Mouse (Mus musculus) kidney, adult 2 months (tissue): ENCODE data around the gene Proser3. TPM values are rescaled to one million over a fixed set of nuclear protein-coding genes. Genes with fewer than 3 reads are reported as not detected.

Experiments used
- DNase-seq: peaks from one replicate; pipeline ENCODE4 v3.0.0; 2021
- H3K27ac ChIP-seq: fragments of 200-500 bp; 2 replicates; pipeline ENCODE4 v1.5.1; 2012; ENCODE audit warnings: low read depth, low read length, control low read depth, inconsistent platforms; ENCODE audit not compliant: insufficient read depth
- H3K27me3 ChIP-seq: fragments of 200-500 bp; replicated peaks from 2 replicates; pipeline ENCODE4 v1.6.1; 2012; ENCODE audit warnings: mild to moderate bottlenecking, moderate library complexity, low read length, inconsistent platforms; ENCODE audit not compliant: control insufficient read depth, insufficient read depth
- H3K36me3 ChIP-seq: fragments of 200-500 bp; 2 replicates; pipeline ENCODE4 v1.6.1; 2012; ENCODE audit warnings: mild to moderate bottlenecking, moderate library complexity, low read length, inconsistent platforms; ENCODE audit not compliant: control insufficient read depth, insufficient read depth
- H3K4me1 ChIP-seq: fragments of 200-500 bp; 2 replicates; pipeline ENCODE4 v1.6.1; 2011; ENCODE audit warnings: low read length; ENCODE audit not compliant: control insufficient read depth, insufficient read depth
- H3K4me3 ChIP-seq: fragments of 200-500 bp; 2 replicates; pipeline ENCODE4 v1.5.1; 2011; ENCODE audit warnings: mild to moderate bottlenecking, low read depth, low read length, control low read depth; ENCODE audit not compliant: insufficient read depth
- CTCF ChIP-seq: fragments of 200-500 bp; conservative IDR thresholded peaks from 2 replicates; pipeline ENCODE4 v1.5.1; 2011; ENCODE audit warnings: low read depth, mild to moderate bottlenecking, control low read depth, low read length, moderate library complexity, mixed read lengths; ENCODE audit not compliant: insufficient read depth, insufficient read length
- POLR2A ChIP-seq: fragments of 200-500 bp; IDR thresholded peaks from one replicate; pipeline ENCODE4 v1.6.1; 2011; ENCODE audit warnings: low read depth, low read length, control low read depth
- WGBS: fragments of 180-500 bp; shearing (Covaris S2); methylation state at CpG from one replicate; pipeline ENCODE4 v1.1.7; 2018; 5-methylcytosine and 5-hydroxymethylcytosine counted together
- polyA plus RNA-seq: library from polyadenylated mRNA; depleted of rRNA; stranded (reverse); fragments of >200 nt; gene quantifications from 2 replicates; pipeline ENCODE4 v1.2.3, GENCODE M21; 2012

The Proser3 gene
- polyA plus RNA-seq, 1 experiment, result 7.1 TPM

GRCm38 (mm10) chr7:30587842-30588667 lies 36.0 kb upstream of the Proser3 start:
- Histone ChIP-seq H3K36me3 (no peaks in the 10 kb centered on the region; the same call in 1 of the 2 replicates), H3K27me3 (no peaks in the 10 kb centered on the region), H3K4me1 (peaks cover 10% of the 10 kb centered on the region; the same call in 1 of the 2 replicates), H3K27ac (peak overlapping the region; percentile 91), H3K4me3 (peak overlapping the region; percentile 61)
- WGBS, result 3% methylated on average over 67 of the region's 67 CpGs
- TF ChIP-seq POLR2A, result no peak
- no peak for TF ChIP-seq CTCF
- no peak for DNase-seq

GRCm38 (mm10) chr7:30586455-30587020 lies 34.4 kb upstream of the Proser3 start:
- Histone ChIP-seq H3K4me3 (no peak overlapping the region), H3K36me3 (no peaks in the 10 kb centered on the region; the same call in none of the 2 replicates)

DNA sequence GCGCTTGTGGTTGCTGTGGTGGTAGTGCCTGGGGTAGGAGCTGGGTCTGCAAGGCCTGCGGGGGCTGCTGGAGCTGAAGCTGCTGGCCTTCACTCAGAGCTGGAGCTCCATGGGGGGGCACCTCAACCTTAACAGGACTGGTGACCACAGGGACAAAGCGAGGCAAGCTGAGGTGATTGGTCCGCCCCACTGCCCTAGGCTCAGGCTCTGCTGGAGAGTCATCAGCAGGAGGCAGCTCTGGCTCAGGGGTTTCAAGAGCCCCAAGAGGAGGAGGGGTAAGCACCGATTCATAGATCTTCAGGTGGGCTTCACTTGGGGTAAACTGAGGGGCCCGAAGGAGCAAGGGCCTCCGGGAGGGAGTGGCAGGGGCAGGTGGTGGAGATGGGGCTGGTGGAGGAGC lies 33.1 kb upstream of the Proser3 start:
- Histone ChIP-seq H3K27me3 (no peaks in the 10 kb centered on the region), H3K4me1 (peaks cover 8% of the 10 kb centered on the region; the same call in 1 of the 2 replicates), H3K4me3 (no peak overlapping the region), H3K27ac (no peak overlapping the region), H3K36me3 (no peaks in the 10 kb centered on the region; the same call in none of the 2 replicates)
- TF ChIP-seq CTCF, result no peak
- TF ChIP-seq POLR2A, result no peak
- 96% methylated on average over 7 of the region's 7 CpGs for WGBS
- DNase-seq, result no peak

More at GRCm38 (mm10) chr7:30586455-30587020, 34.4 kb upstream of the Proser3 start:
- no peak for DNase-seq
- no peak overlapping the region for H3K27ac ChIP-seq
- no peaks in the 10 kb centered on the region for H3K27me3 ChIP-seq
- TF ChIP-seq POLR2A (no peak), CTCF (no peak)
- H3K4me1 ChIP-seq, result peaks cover 10% of the 10 kb centered on the region; the same call in 1 of the 2 replicates
- 76% methylated on average over 28 of the region's 28 CpGs for WGBS

DNA sequence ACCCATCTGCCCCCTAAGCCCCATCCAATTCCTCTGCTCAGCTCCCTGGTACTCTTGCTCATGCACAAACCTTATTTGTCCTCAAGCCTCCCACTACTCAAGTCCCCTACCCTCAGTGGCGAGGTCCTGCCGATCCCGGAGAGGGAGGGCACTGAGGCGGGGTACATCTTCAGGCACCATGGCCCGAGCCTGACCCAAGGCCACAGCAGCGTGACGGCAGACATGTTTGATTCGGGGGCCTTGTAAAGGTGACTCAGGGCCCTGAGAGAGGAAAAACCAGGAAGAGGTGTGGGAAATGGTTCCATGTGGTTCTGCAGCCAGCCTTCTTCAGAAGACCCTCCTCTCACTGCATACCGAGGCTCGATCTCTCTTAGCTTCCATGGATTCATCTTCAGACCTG lies 32.2 kb upstream of the Proser3 start:
- H3K27ac ChIP-seq, result no peak overlapping the region
- no peak overlapping the region for H3K4me3 ChIP-seq
- no peak for DNase-seq
- no peak for TF ChIP-seq CTCF
- no peak for TF ChIP-seq POLR2A
- H3K36me3 ChIP-seq, result no peaks in the 10 kb centered on the region; the same call in none of the 2 replicates
- H3K27me3 ChIP-seq, result no peaks in the 10 kb centered on the region
- H3K4me1 ChIP-seq, result peaks cover 6% of the 10 kb centered on the region; the same call in 1 of the 2 replicates
- WGBS, result 86% methylated on average over 10 of the region's 10 CpGs

DNA sequence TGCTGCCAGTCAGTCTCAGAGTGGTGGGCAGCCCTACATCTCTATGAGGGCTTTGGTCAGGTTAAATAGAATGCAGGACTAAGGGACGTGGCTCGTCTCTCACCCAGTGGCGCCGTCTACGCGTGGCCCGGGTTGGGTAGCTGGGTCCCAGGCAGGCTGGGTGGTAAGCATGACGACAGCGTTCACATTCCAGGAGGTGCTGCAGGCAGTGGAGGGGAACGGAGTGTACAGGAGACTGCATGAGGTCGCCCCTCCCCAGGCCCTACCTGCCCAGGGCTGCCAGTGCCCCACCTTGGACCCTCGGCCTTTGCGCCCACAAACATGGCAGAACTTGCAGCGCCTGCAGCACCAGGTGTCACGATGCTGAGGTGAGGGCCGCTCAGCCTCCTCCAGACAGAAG lies 29.4 kb upstream of the Proser3 start:
- TF ChIP-seq POLR2A, result no peak
- TF ChIP-seq CTCF, result no peak
- no peaks in the 10 kb centered on the region for H3K4me1 ChIP-seq
- no peak for DNase-seq
- WGBS, result 66% methylated on average over 16 of the region's 16 CpGs
- no peaks in the 10 kb centered on the region for H3K27me3 ChIP-seq
- H3K27ac ChIP-seq, result no peak overlapping the region; the same call in 1 of the 2 replicates
- no peak overlapping the region for H3K4me3 ChIP-seq
- no peaks in the 10 kb centered on the region; the same call in none of the 2 replicates for H3K36me3 ChIP-seq

- TF ChIP-seq CTCF, result no peak
- TF ChIP-seq POLR2A, result no peak
- peaks cover under 1% of the 10 kb centered on the region for H3K36me3 ChIP-seq
- WGBS, result 89% methylated on average over 8 of the region's 8 CpGs
- H3K4me3 ChIP-seq, result no peak overlapping the region
- DNase-seq, result no peak
- no peaks in the 10 kb centered on the region for H3K4me1 ChIP-seq
- no peaks in the 10 kb centered on the region for H3K27me3 ChIP-seq
- no peak overlapping the region for H3K27ac ChIP-seq
These were observed 27.9 kb upstream of the Proser3 start for GRCm38 (mm10) chr7:30579950-30580349.

GRCm38 (mm10) chr7:30572969-30573368 lies 20.9 kb upstream of the Proser3 start:
- 28% methylated on average over 2 of the region's 2 CpGs for WGBS

More at GRCm38 (mm10) chr7:30572969-30573368, 20.9 kb upstream of the Proser3 start:
- DNase-seq, result peak; percentile 81
- Histone ChIP-seq H3K27ac (no peak overlapping the region), H3K4me1 (no peaks in the 10 kb centered on the region), H3K4me3 (no peak overlapping the region), H3K36me3 (peaks cover 5% of the 10 kb centered on the region; the same call in 1 of the 2 replicates), H3K27me3 (no peaks in the 10 kb centered on the region)
- TF ChIP-seq POLR2A, result no peak
- TF ChIP-seq CTCF, result no peak
